Mouse (Mus musculus): ENCODE results near the gene Cyp4f18. TPM values are rescaled to one million over a fixed set of nuclear protein-coding genes. Genes with fewer than 3 reads are reported as not detected.

Cyp4f18 gene
- polyA plus RNA-seq, 1 experiment from 2014 or later, result 2.4 TPM

DNA sequence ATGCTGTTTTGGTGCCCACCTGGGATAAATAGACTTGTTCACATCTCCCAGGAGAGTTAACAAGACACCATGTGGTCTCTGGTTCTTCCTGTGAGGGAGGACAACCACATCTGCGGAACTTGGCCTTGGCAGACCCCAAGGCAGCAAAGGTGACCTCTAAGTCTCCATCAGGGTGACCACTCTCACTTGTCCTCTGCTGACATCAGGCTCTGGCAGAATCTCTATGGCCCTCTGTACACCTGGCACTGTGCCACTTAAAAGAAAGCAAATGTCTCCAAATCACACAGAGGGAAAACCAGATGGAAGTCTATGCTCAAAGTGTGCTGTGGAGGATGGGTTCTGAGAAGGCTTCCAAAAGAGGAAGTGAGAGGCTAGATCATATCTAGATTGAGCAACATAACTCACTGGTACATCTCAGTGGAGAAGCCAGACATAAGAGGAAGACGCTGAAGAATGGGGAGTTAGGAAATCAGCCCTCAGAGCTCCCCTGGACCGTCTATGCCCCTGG, 1.2 kb downstream of the Cyp4f18 start:
- no peaks in the 10 kb centered on the region for H3K27me3 ChIP-seq
- no peak overlapping the region for H3K27ac ChIP-seq
- no peak for ATAC-seq (ENCODE audit: borderline replicate concordance, extremely low read depth, low FRiP score, low TSS enrichment)
- H3K4me2 ChIP-seq, result no peak overlapping the region
- no peaks in the 10 kb centered on the region for H3K9me3 ChIP-seq
- no peak overlapping the region for H3K4me3 ChIP-seq
- no peak overlapping the region for H3K9ac ChIP-seq
- WGBS, result 58% methylated on average over 3 of the region's 3 CpGs
- no peaks in the 10 kb centered on the region for H3K4me1 ChIP-seq
- no peaks in the 10 kb centered on the region for H3K36me3 ChIP-seq

DNA sequence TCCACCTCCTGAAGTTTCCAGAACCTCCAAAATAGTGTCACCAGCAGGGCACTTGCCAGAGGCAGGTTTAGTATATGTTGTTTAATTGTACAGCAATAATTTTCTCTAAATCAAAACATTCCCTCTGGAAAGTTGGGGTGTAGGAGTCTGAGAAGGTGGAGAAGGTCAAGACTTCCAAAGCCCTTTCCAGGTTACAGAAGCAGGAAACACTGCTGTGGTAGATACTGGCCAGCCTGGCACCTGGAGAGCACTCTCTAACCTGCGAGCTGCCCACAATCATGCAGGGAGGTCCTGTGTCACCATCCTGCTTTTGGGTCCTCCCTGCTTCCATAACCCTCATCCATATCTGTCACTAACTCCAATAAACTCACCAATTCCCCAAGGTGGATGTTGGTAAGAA, 2.7 kb downstream of the Cyp4f18 start:
- Histone ChIP-seq H3K9me3 (no peaks in the 10 kb centered on the region), H3K9ac (no peak overlapping the region), H3K27ac (no peak overlapping the region), H3K36me3 (no peaks in the 10 kb centered on the region), H3K4me1 (no peaks in the 10 kb centered on the region), H3K4me2 (no peak overlapping the region), H3K4me3 (no peak overlapping the region), H3K27me3 (no peaks in the 10 kb centered on the region)
- 52% methylated on average over 1 of the region's 1 CpGs for WGBS
- no peak for ATAC-seq (ENCODE audit: borderline replicate concordance, extremely low read depth, low FRiP score, low TSS enrichment)

DNA sequence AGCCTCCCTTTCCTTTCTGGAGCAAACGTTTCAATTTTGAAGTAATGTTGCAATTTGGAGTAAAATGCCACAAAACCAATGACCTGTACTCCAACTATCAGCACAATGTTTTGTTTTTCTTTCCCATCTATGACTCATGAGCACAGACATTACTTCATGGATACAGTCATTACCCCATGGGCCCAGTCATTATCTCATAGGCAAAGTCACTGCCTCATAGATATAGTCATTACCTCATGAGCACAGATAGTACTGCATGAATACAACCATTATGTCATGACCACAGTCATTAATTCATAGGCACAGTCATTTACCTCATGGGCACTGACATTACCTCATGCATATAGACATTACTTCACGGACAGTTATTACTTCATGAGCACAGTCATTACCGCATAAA, 3.5 kb downstream of the Cyp4f18 start:
- no peak for ATAC-seq (ENCODE audit: borderline replicate concordance, extremely low read depth, low FRiP score, low TSS enrichment)
- 73% methylated on average over 3 of the region's 3 CpGs for WGBS
- Histone ChIP-seq H3K4me3 (no peak overlapping the region), H3K9me3 (no peaks in the 10 kb centered on the region), H3K4me2 (no peak overlapping the region), H3K9ac (no peak overlapping the region), H3K4me1 (no peaks in the 10 kb centered on the region), H3K27me3 (no peaks in the 10 kb centered on the region), H3K36me3 (no peaks in the 10 kb centered on the region), H3K27ac (no peak overlapping the region)

DNA sequence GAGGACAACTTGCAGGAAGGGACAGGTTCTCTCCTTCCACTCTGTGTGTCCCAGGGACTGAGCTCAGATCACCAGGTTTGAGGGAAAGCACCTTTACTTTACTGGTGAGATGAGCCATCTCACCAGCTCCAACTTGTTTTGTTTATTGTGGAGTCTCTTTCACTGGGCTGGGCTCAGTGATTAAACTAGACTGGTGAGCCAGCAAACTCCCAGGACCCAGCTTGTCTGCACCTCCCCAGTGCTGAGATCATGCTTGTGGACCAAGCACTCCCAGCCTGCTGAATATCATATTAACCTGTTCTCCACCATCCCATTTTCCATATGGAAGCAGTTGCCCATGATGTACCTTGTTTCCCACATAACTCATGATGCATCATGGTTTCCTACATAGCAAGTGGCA, 6.5 kb downstream of the Cyp4f18 start:
- no peaks in the 10 kb centered on the region for H3K36me3 ChIP-seq
- ATAC-seq (ENCODE audit: borderline replicate concordance, extremely low read depth, low FRiP score, low TSS enrichment), result no peak
- H3K4me2 ChIP-seq, result no peak overlapping the region
- H3K27me3 ChIP-seq, result no peaks in the 10 kb centered on the region
- no peaks in the 10 kb centered on the region for H3K9me3 ChIP-seq
- H3K9ac ChIP-seq, result no peak overlapping the region
- no peak overlapping the region for H3K4me3 ChIP-seq
- no peaks in the 10 kb centered on the region for H3K4me1 ChIP-seq
- H3K27ac ChIP-seq, result no peak overlapping the region

DNA sequence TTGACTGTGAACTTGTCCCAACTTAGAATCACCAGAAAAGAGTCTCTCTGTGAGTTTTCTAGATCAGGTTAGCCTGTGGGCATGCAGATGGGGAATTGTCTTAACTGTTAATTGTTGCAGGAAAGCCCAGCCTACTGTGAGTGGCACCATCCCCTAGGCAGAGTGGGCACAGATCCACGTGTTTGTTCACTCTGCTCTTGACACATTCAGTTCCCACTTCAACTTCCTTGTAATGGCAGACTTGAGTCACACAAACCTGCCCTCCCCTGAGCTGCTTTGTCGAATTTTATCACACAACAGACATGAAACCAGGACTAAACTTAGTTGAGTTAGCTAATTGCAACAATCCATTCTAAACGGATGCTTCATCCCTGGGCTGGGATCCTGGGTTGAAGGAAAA, 9.2 kb downstream of the Cyp4f18 start:
- Histone ChIP-seq H3K9ac (no peak overlapping the region), H3K27me3 (no peaks in the 10 kb centered on the region), H3K4me3 (no peak overlapping the region), H3K4me1 (no peaks in the 10 kb centered on the region), H3K9me3 (no peaks in the 10 kb centered on the region), H3K36me3 (no peaks in the 10 kb centered on the region), H3K27ac (no peak overlapping the region), H3K4me2 (no peak overlapping the region)
- ATAC-seq (ENCODE audit: borderline replicate concordance, extremely low read depth, low FRiP score, low TSS enrichment), result no peak
- WGBS, result 54% methylated on average over 3 of the region's 3 CpGs

DNA sequence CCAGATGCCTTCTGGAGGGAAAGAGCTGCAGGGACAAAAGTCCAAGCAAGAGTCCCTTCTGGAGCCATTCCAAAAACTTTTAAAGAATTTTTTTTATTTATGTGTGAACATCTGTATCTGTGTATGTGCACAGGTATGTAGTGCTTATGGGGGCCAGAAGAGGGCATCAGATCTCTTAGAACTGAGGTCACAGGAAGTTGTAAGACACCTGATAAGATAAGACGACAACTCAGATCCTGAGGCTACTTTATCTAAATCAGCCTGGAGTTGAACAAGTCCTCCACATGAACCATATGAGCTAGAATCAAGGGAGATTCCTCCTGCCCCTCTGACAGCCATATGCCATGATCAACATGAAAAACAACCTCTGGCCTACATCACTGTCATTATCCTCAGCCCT, 10.0 kb downstream of the Cyp4f18 start:
- no peak overlapping the region for H3K9ac ChIP-seq
- no peaks in the 10 kb centered on the region for H3K4me1 ChIP-seq
- H3K36me3 ChIP-seq, result no peaks in the 10 kb centered on the region
- no peak overlapping the region for H3K27ac ChIP-seq
- H3K9me3 ChIP-seq, result no peaks in the 10 kb centered on the region
- ATAC-seq (ENCODE audit: borderline replicate concordance, extremely low read depth, low FRiP score, low TSS enrichment), result no peak
- H3K4me2 ChIP-seq, result no peak overlapping the region
- WGBS, result 63% methylated on average over 1 of the region's 1 CpGs
- no peak overlapping the region for H3K4me3 ChIP-seq
- no peaks in the 10 kb centered on the region for H3K27me3 ChIP-seq

DNA sequence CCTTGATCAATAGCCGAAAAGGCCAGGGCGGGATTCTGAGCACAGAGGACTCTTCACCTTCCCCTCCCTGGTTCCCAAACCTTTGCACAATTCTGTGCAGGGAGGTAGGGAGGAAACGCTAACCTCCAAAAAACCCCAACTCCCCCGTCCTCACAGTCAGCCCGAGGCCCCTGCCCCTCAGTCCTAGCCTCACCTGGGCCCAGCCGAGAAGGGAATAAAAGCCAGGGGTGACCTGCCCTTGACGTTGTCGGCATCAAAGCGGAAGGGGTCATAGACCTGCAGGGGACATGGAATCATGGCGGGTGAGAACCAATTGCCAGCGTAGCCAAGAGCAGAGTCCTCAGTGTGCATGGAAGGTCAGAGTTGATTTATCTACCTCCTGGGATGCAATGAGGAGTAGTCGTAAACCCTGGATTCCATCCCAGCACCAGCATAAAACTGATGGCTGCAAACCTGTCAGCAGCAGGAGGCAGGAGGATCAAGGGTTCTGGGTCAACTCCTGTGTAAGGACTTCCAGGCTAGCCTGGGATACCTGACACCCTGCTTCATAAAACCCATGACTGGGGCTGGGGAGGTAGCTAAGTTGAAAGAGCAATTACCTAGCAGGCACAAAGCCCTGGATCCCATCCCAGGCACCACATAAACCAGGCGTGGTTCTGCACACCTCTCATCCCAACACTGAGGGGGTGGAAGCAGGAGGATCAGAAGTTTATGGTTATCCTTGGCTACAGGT, 20.4 kb downstream of the Cyp4f18 start:
- 56% methylated on average over 13 of the region's 13 CpGs for WGBS
- ATAC-seq (ENCODE audit: borderline replicate concordance, extremely low read depth, low FRiP score, low TSS enrichment), result peak; percentile 55; the same call in 1 of the 2 replicates
- Histone ChIP-seq H3K4me2 (peak overlapping the region; percentile 68), H3K9me3 (no peaks in the 10 kb centered on the region), H3K27ac (no peak overlapping the region), H3K27me3 (no peaks in the 10 kb centered on the region), H3K36me3 (no peaks in the 10 kb centered on the region), H3K4me3 (peak overlapping the region; percentile 46), H3K9ac (peak overlapping the region; percentile 44), H3K4me1 (no peaks in the 10 kb centered on the region)

DNA sequence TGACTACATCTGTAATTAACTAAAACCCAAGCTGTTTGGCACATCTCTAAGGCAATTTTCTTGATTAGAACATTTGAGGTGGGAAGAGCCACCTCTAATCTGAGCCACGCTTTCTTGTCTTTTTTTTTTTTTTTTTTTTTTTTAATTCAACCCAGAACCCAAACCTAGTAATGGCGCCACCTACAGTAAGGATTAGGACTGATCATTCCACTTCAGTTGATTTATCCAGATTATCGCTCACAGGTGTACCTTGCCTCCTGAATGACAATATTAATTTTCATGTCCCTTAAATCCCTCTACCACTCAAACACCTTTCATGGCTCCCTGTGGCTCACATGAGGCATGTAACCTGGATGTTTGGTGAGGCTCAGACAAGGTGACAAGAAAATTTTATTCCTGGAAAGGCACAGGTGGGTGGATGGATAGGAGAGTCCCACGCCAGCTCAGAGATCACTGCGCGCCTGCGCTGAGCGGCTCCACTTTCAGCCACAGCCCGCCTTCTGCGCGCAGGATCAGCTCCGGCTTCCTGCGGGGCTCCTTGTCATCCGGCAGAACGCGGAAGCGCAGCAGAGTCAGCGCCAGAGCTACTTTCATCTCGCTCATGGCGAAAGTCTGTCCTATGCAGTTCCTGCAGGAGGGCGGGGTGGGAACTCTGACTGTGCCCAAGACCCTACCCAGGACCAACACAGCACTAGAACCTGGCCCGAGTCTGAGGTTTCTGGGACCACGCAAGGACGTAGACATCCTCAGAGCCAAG, 21.1 kb downstream of the Cyp4f18 start:
- Histone ChIP-seq H3K27ac (no peak overlapping the region), H3K4me3 (peak overlapping the region; percentile 46)
- 16% methylated on average over 24 of the region's 24 CpGs for WGBS

DNA sequence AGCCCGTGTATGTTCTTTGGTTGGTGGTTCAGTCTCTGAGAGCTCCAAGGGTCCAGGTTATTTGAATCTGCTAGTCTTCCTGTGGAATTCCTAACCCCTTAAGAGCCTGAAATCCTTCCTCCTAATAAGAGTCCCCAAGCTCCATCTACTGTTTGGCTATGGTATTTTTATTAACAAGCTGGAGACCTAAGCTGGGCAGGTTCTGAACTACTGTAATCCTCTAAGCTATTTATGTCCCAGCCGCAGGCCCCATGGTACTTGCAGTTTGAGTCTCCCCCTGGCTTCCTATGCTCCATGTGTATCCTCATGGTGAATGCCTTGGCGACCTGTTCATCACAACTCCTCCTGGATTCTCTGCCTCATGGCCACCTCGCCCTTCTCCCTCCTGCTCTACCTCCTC, 24.8 kb downstream of the Cyp4f18 start:
- WGBS, result 49% methylated on average over 4 of the region's 4 CpGs

More for the DNA sequence above, 21.1 kb downstream of the Cyp4f18 start:
- no peaks in the 10 kb centered on the region for H3K36me3 ChIP-seq
- peak overlapping the region; percentile 68 for H3K4me2 ChIP-seq
- peak overlapping the region; percentile 44 for H3K9ac ChIP-seq
- no peaks in the 10 kb centered on the region for H3K9me3 ChIP-seq
- no peaks in the 10 kb centered on the region for H3K4me1 ChIP-seq
- H3K27me3 ChIP-seq, result no peaks in the 10 kb centered on the region
- peak; percentile 39; the same call in 1 of the 2 replicates for ATAC-seq (ENCODE audit: borderline replicate concordance, extremely low read depth, low FRiP score, low TSS enrichment)

DNA sequence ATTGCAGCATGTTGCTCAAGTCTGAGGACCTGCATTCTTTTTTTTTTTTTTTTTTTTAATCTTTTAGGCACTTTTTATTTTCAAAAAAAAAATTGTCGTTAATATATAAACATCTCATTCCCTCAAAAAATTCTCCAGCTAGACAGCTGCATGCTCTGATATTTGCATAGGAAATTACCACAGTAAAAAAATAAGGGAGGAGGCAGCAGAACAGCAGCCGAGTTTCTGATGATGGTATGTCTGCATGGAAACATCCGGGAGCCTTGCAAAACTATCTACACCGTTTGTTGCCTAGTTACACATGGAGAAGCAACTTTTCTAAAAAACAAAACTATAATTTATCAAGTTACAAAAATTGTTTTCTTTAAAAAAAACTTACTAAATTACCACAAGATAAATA, 28.0 kb downstream of the Cyp4f18 start:
- Histone ChIP-seq H3K9me3 (no peaks in the 10 kb centered on the region), H3K9ac (no peak overlapping the region), H3K4me2 (no peak overlapping the region), H3K36me3 (no peaks in the 10 kb centered on the region), H3K27me3 (no peaks in the 10 kb centered on the region), H3K4me3 (no peak overlapping the region), H3K27ac (no peak overlapping the region), H3K4me1 (no peaks in the 10 kb centered on the region)
- ATAC-seq (ENCODE audit: borderline replicate concordance, extremely low read depth, low FRiP score, low TSS enrichment), result no peak
- WGBS, result 65% methylated on average over 4 of the region's 4 CpGs

More for the DNA sequence above, 24.8 kb downstream of the Cyp4f18 start:
- Histone ChIP-seq H3K9ac (no peak overlapping the region), H3K4me2 (no peak overlapping the region), H3K27me3 (no peaks in the 10 kb centered on the region), H3K4me1 (no peaks in the 10 kb centered on the region), H3K4me3 (no peak overlapping the region), H3K36me3 (no peaks in the 10 kb centered on the region), H3K9me3 (no peaks in the 10 kb centered on the region), H3K27ac (no peak overlapping the region)
- no peak for ATAC-seq (ENCODE audit: borderline replicate concordance, extremely low read depth, low FRiP score, low TSS enrichment)

DNA sequence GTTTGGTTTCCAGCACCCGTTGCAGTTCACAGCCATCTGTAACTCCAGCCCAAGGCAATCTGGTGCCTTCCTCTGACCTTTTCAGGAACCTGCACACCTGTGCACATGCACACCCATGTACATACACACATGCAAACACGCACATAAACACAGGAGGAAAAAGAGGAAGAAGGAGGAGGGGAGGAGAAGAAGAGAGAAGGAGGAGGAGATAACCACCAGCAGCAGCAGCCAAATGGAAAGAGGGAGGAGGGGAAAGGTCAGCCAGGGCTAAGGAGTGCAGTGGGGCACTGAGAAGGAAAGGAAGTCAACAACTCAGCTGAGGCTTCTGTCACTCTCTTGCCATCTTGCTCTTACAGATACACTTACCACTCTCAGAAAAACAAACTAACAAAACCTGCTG, 28.4 kb downstream of the Cyp4f18 start:
- Histone ChIP-seq H3K27me3 (no peaks in the 10 kb centered on the region), H3K4me3 (no peak overlapping the region), H3K36me3 (no peaks in the 10 kb centered on the region), H3K4me1 (no peaks in the 10 kb centered on the region), H3K27ac (no peak overlapping the region), H3K9ac (no peak overlapping the region), H3K9me3 (no peaks in the 10 kb centered on the region), H3K4me2 (no peak overlapping the region)
- 44% methylated on average over 2 of the region's 2 CpGs for WGBS
- no peak for ATAC-seq (ENCODE audit: borderline replicate concordance, extremely low read depth, low FRiP score, low TSS enrichment)

DNA sequence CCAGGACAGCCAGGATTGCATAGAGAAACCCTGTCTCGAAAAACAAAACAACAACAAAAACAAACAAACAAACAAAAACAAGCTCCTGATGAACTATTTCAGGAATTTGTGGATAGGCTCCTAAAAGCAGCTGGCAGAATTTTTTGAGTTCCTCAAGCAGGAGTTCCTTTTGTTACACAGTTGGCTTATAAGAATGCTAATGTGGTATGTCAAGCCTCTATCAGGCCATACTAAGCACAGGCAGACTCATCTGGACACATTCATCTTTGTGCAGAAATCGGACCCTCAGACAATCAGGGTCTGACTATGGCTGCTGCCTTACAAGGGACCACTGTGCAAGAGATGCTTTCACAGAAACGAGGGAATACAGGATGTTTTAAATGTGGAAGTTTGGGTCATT, 35.2 kb downstream of the Cyp4f18 start:
- WGBS, result 81% methylated on average over 3 of the region's 3 CpGs
- no peak overlapping the region for H3K4me2 ChIP-seq
- no peak for ATAC-seq (ENCODE audit: borderline replicate concordance, extremely low read depth, low FRiP score, low TSS enrichment)

More for the DNA sequence above, 35.2 kb downstream of the Cyp4f18 start:
- no peaks in the 10 kb centered on the region for H3K4me1 ChIP-seq
- no peaks in the 10 kb centered on the region for H3K27me3 ChIP-seq
- no peak overlapping the region for H3K9ac ChIP-seq
- H3K27ac ChIP-seq, result no peak overlapping the region
- no peaks in the 10 kb centered on the region for H3K9me3 ChIP-seq
- H3K36me3 ChIP-seq, result peaks cover 4% of the 10 kb centered on the region; the same call in 1 of the 2 replicates
- no peak overlapping the region for H3K4me3 ChIP-seq

Data from lung, embryonic 15.5 days (tissue).